Mouse (Mus musculus) liver, embryonic 14.5 days (tissue): Measurements from ENCODE around the gene Rps16.

Experiments used
- CTCF ChIP-seq: IDR thresholded peaks from 2 replicates; pipeline ENCODE4 v1.5.1; 2016; ENCODE audit warnings: antibody characterized with exemption, low read depth, control low read depth
- EP300 ChIP-seq: IDR thresholded peaks from 2 replicates; pipeline ENCODE4 v1.6.1; 2016; ENCODE audit warnings: antibody characterized with exemption, low read depth

GRCm38 (mm10) chr7:28373131-28373581, 22.7 kb downstream of the Rps16 start:
- peak; percentile 74 for TF ChIP-seq CTCF
- no peak; the same call in 1 of the 2 replicates for TF ChIP-seq EP300
